Mouse (Mus musculus) ovary, adult 18-20 months (tissue): Measurements from ENCODE around the gene Ano8.

Source experiments
- DNase-seq: peaks from one replicate; pipeline ENCODE4 v3.0.0; 2022; ENCODE audit warnings: low spot score, mixed read lengths

Gene Ano8

GRCm38 (mm10) chr8:71498816-71499690 lies 13.3 kb upstream of the Ano8 start:
- no peak for DNase-seq

DNA sequence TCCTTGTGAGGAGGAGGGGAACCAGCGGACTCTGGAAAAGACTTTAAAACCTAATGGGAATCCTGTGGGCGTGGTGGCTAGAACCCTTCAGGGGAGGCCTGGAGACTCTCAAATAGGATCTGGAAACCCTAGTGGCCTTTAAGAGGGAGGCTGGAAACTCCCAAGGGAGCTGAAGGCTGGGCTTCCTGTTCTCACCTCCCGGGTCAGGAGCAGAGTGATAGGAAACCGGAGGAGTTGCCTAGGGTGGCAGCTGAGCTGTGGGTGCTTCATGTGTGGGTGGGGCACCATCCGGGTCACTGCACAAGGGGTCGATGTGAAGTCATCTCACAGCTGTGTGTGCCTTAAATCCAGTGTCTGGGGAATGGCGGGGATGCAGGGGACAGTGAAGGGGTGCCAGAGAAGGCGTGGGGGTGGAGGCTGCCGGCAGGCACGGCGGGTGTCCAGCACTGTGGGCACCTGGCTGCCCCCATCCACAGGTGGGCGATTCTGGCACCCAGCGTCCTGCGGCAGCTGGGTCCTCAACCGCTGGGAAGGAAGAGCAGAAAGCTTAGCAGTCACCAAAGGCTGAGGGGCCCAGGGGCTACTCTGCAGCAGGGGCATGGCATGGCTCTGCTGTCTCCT lies 12.2 kb upstream of the Ano8 start:
- DNase-seq: no peak

DNA sequence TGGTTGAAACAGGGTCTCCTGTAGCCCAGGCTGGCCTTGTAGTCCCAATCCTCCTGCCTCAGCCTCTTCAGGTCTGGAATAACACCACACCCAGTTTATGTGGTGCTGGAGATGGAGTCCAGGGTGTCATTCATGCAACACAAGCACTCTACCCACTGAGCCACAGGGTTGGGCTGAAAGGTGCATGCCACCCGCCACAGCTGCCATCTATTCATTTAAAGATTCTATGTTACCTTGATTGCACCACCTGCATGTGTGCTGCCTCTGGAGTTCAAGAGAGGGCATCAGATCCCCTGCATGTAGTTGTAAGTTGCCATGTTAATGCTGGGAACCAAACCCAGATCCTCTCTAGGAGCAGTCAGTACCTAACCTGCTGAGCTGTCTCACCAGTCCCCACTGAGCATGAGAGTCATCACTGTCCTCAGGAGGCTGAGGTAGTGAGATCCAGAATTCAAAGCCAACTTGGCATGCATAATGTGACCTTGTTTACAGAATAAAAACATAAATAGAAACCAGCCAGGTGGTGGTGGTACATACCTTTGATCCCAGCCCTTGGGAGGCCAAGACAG lies 11.4 kb upstream of the Ano8 start:
- no peak for DNase-seq

GRCm38 (mm10) chr8:71496481-71496880 lies 10.7 kb upstream of the Ano8 start:
- DNase-seq: peak; percentile 84

- no peak for DNase-seq
These were observed 10.0 kb upstream of the Ano8 start for GRCm38 (mm10) chr8:71495811-71496210.

DNA sequence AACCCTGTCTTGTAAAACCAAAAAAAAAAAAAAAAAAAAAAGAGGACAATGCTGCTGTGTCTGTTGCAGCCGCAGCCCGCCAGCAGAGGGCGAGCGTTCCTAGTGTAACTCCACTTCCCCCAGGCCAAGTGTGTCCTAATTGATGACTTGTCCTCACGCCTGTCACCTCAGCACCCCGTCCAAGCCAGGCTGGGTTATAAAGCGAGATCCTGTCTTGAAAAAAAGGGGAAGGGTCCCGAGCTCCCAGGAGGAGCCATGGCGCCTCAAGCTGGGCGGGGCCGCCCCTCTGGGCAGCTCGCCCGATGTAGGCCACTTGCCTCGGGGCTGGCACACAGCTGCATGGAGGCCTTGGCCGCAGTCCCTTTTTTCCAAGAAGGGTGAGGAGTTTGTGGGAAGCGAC lies 9.3 kb upstream of the Ano8 start:
- DNase-seq: peak; percentile 74

DNA sequence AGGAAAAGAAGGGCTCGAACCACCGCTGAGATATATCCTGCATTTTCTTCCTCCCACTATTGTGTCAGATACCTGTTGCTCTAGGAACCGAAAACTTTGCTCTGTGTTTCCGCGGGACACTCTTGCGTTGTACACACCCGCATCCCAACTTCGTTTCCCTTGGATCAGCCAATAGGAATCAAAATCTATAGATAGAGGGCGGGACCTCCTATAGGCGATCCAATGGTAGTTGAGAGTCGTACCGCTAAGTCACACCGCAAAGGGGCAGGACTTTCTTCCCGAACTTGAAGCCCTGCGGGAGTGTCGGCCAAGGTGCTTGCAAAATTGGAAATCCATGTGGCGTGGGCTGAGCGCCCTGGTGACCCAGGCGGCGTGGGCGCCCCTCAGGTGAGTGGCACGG lies 2.7 kb upstream of the Ano8 start:
- DNase-seq: peak; percentile 81

DNA sequence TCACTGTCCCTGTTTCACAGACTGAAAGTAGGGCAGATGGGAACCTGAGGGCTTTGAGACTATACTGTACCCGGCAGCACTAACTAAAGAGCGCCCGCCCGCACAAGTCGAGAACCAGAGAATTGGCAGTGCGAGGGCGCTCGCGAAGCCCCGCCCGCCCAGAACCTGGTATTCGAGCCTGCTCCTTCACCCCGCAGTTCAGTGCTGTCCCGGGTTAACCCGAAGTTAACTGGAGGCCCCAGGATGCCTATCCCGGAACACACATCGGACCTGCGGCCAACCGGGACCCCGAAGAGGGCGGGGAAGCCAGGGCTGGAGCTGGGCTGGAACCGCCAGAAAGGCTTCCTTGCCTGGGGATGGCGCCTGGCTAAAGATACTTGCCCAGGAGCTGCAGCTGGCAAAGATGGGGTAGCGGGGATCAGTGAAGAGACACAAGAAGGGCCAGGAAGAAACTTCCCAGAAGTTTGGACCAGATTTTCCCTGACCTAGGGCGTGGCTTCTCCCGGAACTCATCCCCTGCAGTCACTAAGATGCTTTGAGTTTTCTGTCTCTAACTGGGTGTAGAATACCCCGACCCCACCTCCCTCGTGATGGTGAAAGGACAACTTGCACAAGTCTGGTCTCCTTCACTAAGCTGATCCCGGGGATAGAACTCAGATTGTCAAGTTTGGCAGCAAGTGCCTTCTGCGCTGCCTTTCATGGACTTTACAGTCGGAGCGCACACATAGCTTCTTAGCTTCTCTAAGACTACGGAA lies 2.1 kb upstream of the Ano8 start, which contains the start of gene Gtpbp3:
TSS of gene Gtpbp3 (plus strand) at position 413 of the 755 bp plus-strand sequence.
- peak; percentile 75 for DNase-seq

DNA sequence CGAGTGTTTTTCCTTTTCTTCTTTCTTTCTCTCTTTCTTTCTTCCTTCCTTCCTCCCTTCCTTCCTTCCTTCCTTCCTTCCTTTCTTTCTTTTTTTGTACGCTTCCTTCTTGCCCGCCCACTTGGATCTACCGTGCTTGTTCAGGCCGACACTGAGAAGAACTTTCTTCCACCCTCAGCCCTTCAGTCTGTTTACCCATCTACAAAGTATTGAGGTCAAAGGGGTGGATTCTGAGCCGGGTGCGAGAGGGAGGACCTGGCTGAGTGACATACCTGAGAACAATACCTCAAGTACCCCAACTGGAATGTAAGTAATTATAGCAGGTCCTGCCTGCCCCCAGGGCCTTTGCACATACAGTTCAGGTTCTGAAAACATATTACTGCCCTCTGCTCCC lies 370 bp upstream of the Ano8 start:
- no peak for DNase-seq

DNA sequence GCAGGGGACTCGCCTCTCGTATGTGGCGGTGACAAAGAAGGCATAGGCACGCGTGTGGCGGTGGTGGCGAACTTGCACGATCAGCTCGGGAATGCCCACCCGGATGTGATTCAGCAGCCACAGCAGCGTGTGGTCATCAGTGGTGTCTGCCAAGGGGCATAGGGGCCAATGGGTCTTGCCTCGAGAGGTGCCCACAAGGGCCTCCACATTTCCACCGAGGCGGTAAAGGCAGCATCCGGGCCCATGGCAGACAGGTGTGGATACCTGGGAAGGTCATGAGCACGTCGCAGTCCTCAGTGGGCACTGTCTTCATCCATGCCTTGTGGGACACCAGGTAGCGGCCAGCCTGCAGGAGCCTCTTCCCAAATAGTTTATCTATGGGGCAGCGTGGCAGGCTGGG lies 1.0 kb downstream of the Ano8 start:
- no peak for DNase-seq

DNA sequence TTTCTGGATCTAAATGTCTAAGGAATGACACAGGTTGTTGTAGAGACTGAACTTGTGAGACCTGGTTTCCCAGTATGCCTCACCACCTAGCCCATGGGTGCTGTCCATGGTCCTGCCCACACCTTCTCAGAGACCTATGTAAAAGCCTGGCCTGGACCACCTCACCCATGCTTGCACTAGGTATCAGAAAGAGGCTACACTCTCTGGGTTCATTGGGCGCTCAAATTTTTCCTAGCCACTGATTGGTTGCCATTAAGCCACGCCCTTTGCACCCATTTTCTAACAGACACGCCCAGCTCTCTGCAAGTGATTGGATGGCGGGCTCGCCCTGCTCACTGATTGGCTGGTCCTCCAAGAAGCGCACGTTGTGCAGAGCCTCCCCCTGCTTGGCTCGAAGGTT lies 1.8 kb downstream of the Ano8 start:
- DNase-seq: no peak

- no peak for DNase-seq
These were observed 6.8 kb downstream of the Ano8 start for GRCm38 (mm10) chr8:71478943-71479342.

DNA sequence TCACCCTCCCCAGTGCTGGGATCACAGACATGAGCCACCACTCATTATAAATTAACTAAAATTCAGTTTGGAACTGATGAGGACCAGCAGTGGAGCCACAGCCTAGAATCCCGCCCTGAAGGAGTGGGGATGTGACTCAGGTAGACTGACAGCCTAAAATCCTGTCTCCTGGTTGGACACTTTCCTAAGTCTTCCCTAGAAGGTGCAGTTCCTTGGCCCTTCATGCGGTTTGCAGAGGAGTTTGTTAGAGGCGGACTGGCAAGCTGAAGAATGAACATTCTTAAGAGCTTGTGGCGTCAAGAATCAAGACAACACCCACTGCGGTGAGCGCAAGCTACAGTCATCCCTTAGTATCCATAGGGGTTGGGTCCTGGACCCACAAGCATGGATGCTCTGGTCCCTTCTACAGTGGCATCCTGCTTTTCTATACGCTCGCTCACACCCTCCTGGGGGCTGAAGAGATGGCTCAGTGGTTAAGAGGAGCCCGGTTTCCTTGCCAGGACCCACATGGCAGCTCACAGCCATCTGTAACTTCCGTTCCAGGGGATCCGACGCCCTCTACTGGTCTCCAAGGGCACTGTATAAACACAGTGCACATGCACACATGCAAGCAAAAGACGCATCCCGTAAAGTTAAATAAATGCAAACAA lies 8.4 kb downstream of the Ano8 start:
- DNase-seq: no peak

DNA sequence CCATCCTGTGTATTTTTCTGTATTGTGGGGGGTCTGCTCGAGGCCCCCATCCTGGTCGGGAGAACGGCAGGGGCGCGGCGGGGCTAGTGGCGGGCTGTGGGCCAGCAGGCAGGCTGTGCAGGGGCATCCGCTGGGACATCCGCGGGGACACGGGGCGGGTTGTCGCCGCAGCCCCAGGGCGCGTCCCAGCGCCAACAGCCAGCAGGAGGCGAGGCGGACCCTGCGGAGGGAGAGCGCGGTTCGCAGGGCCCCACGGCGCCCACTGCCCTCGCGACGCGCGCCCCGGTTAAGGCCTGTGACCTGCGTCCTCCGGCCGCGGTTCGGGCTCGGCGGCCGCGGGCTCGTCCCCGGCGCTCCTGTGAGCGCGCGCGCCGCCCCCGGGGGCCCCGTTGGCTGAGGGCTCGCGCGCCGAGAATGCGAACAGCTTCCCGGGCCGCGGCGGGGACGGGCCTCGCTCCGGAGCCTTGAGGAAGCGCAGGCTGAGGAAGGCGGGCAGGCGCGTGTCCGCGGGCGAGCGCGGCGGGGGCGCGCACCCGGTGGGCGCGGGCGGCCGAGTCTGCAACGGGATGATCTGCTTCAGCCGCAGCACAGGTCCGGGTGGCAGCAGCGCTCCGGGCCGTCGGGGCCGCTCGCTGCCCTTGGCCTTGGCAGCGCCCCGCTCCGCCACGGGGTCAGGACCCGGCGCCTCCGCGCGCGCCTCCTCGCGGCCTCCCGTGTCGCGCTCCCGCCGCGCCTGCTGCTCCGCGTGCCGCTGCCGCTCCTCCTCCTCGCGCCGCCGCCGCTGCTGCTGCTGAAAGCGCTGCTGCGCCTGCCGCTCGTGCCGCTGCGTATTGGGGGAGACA lies 9.4 kb downstream of the Ano8 start:
- peak; percentile 66 for DNase-seq

- DNase-seq: no peak
These were observed 10.1 kb downstream of the Ano8 start for GRCm38 (mm10) chr8:71475702-71476075.

DNA sequence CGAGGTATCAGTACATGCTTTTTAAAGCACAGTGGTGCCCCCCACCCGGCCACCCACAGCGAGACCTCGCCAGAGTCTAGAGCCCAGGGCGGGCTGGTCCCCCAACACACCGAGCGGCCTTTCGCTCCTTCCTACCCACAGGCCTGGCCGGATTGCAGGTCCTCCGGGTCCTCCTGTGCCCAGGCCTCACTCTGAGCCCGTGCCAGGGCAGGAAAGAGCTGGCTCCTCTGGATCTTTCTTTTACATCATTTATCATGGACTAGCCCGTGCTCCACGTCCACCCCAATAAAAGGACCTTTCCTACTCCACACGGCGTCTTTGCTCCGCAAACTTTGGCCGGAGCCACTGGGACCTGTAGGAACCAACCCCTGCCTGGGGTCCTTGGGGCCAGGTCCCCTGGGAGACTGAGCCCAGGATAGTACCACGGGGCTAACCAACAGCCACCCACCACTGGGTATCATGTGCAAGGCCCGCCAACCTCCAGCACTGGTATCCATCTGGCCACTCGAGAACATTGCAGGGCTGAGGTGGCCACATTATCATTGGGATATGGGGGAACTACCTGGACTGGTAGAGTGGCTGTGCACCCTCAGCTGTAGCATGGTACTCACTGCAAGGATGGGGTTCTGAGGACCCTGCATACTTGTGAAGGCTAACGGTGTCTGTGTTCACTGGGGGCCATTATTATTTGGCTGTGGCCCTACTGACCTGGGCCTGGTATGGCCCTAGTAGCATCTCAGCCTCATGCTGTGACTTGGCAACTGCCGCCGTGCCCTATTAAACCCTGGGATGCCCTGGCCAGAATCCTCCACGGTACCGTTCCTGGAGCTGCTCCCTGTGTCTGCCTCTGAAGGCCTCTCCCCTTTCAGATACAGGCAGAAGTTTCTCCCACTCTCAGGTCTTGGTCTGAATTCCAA lies 10.7 kb downstream of the Ano8 start:
- DNase-seq: no peak

GRCm38 (mm10) chr8:71474344-71474743 lies 11.4 kb downstream of the Ano8 start:
- DNase-seq: peak; percentile 3

DNA sequence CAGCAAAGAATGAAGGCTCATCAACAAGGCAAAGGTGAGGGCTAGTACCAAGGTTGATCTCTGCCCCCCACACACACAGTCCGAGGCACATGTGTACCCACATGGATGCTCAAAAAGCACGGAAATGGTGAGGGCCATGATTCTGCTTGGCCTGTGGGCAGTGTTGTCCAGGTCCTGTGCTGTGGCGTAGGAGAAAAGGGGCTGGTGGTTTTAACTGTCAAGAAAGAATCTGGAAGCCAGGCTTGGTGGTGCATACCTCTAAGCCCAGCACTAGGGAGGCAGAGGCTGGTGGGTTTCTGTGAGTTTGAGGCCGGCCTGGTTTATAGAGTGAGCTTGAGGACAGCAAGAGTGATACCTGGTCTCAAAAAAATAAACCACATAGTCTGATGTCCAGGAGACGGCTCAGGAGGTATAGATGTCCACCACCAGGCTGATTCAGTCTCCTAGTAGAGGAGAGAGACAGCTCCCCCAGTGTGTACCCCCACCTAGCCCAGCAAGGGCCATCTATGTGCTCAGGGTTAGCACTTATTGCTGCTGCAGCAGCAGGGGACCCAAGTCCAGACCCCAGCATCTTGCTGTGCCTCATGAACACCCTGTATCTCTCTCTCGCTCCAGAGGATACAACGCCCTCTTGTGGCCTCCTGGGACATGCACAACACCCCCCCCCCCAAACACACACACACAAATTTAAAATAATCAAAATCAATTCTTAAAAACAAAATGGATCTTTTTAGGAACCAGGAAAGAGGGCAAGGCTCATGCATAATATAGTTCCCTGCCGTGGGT lies 13.0 kb downstream of the Ano8 start:
- no peak for DNase-seq

- DNase-seq: no peak
These were observed 13.9 kb downstream of the Ano8 start for GRCm38 (mm10) chr8:71471861-71472260.
